Mouse (Mus musculus) Muller cell, postnatal 12 days (primary cell): ENCODE measurements around the gene Zcchc8.
A peak's percentile ranks its signal among the peaks of the same experiment; 100 is the strongest.
"Not testable (repeated sequence)": the region's sequence is repeated elsewhere in the genome, so short reads cannot be mapped to it uniquely, and the experiment has no call there.

Source experiments
- DNase-seq: peaks from one replicate; pipeline ENCODE4 v3.0.0-alpha.2; 2015; ENCODE audit errors: inconsistent ontology term

Zcchc8 gene

DNA sequence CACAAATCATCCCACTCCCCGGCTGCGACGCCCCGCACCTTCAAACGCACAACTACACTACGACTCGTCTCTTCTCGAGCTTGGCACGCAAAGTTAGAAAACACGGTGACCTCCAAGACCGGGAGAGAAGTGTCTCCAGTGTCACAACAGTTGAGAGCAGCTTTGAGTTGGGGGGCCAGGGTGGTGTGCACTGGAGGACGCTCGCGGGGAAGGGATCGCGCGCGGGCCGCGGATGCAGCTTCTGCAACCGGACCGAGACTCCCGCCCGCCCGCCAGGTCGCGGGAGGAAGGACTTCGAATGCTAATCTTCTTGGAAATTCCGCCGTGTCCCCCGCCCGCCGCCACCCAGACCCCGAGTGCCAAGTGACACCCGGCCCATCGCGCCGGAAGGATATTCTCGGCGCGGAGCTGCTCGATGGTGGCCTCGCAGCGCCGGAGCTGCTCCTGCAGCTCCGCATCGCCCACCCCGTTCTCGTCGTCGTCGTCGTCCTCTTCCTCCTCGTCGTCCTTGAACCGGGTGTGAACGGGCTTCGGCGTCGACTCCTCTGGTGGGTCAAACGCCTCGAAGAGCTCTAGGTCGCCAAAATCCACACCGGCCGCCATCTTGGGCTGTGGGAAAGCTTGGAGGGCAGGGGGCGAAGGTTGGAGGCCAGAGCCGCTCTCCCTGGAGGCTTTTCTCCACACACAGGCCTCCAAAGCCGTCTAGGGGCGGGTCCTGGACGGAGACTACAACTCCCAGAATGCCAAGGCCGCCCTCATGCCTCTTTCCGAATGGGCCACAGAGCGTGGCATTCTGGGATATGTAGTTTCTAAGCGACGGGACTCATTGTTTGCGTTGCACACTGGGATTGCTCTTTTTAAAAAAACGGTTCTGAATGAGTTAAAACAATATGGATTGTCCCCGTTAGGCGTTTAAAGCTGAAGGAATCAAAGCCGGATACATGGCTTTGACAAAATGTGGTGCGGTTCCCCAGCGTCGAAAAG lies at the start of gene Zcchc8:
Gene Zcchc8, minus strand, starts transcription at position 773 of the 984 bp plus-strand sequence.
- peak; percentile 95 for DNase-seq

DNA sequence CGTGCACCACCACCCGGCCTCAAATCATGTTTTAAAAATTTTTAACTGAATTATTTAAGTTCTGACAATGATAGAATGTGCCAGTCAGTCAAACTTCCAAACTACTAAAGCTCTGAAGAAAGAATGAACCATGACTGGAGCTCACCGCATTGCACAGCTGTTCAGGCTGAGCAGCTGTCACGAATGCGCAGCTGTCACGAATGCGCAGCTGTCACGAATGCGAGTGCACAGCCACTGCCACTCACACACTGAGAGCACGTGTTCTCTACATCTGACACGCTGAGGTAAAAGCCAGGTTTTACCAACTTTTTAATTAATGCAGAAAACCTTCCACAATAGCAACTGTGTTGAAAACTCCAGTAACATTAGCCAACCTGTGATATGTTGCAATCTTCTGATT lies 45.6 kb upstream of the Zcchc8 start:
- DNase-seq, result not testable (repeated sequence)

DNA sequence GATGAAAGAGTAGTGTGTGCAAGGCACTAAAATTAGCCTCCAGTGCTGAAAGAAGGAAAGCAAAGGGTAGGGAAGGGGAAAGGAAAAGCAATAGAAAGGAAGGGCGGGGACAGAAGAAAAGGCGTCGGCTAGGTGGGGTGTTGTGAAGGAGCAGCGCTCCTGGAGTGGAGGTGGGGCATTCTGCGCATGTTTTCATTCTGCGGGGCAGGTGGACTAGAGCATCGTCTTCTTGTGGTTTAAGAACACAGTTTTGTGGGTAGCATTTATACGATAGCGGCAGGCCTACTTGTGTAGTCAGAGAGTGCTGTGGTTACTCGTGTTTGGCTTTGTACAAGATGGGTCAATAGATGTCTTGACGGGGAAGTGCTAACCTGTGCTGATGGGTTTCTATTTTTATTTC lies 44.6 kb upstream of the Zcchc8 start:
- no peak for DNase-seq

- DNase-seq, result peak; percentile 98
Measured at GRCm38 (mm10) chr5:123749065-123750064, 28.5 kb upstream of the Zcchc8 start, which contains the start of the genes Rsrc2 and Kntc1. Gene Rsrc2 (minus strand): TSS chr5:123749414. Gene Kntc1 (plus strand): TSS chr5:123749716.

- no peak for DNase-seq
Measured at GRCm38 (mm10) chr5:123748339-123749064, 27.6 kb upstream of the Zcchc8 start.

GRCm38 (mm10) chr5:123747604-123748003 lies 26.7 kb upstream of the Zcchc8 start:
- no peak for DNase-seq

- DNase-seq, result peak; percentile 72
Measured at GRCm38 (mm10) chr5:123746253-123746652, 25.4 kb upstream of the Zcchc8 start.

- DNase-seq, result no peak
Measured at GRCm38 (mm10) chr5:123744358-123744757, 23.5 kb upstream of the Zcchc8 start.

GRCm38 (mm10) chr5:123730981-123731380 lies 10.1 kb upstream of the Zcchc8 start:
- no peak for DNase-seq

- not testable (repeated sequence) for DNase-seq
Measured at GRCm38 (mm10) chr5:123723816-123724215, 2.9 kb upstream of the Zcchc8 start.

GRCm38 (mm10) chr5:123714622-123715021 lies 6.3 kb downstream of the Zcchc8 start:
- DNase-seq, result no peak

DNA sequence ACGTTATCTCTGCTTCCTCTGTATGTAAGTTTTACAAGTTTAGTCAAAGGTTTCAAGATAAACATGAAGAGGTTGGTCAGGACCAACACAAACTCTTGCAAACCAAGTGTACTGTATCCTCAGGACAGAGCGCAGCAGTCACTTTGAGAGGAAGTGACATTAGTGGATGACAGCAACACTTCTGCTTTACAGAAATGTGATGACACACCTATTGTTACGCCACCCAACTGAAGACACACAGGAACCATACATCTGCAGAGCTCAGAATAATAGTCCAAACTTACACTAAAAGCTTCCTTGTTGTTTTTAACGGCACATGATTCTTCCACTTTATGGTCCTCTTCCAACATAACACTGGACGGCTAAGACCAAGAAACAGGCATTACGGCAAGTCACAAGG lies 7.1 kb downstream of the Zcchc8 start:
- no peak for DNase-seq

DNA sequence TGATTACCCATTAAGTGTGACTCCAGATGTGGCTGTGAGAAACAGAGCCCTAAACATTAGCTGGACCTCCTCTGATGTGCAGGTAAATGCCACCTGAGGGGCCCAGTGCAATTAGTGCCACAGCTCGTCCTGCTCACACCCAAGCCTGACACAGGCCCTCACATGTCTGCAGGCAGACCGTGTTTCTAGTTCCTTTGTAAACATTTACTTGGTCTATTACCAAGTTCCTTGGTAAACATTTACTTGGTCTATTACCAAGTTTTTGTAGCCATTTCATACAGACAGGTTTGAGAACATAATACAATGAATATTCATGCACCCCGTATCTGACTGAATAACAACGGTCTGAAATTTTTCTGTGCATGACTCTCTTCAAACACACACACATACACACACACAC lies 11.3 kb downstream of the Zcchc8 start:
- no peak for DNase-seq

GRCm38 (mm10) chr5:123708598-123708997 lies 12.3 kb downstream of the Zcchc8 start:
- DNase-seq, result no peak

- peak; percentile 45 for DNase-seq
Measured at GRCm38 (mm10) chr5:123700625-123701024, 20.3 kb downstream of the Zcchc8 start.

GRCm38 (mm10) chr5:123699198-123699597 lies 21.7 kb downstream of the Zcchc8 start:
- DNase-seq, result peak; percentile 55

- no peak for DNase-seq
Measured at GRCm38 (mm10) chr5:123696961-123697360, 23.9 kb downstream of the Zcchc8 start.

DNA sequence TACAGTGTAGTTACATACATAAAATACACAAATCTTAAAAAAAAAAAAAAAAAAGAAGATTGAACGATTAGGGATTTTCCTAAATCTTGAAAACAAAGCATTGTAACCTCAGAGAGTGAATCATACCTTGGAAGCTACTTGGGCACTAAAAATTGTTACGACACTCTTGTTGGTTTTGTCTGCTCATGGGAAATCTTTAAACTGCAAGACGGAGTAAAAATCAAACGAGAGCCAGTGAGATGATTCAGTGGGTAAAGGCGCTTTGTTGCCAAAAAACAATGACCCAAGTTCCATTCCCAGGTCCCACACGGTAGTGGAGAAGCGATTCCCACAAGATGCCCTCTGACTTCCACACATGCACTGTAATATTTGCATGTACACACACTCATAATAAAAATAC lies 24.7 kb downstream of the Zcchc8 start:
- no peak for DNase-seq

GRCm38 (mm10) chr5:123694468-123694867 lies 26.4 kb downstream of the Zcchc8 start:
- DNase-seq, result peak; percentile 87

DNA sequence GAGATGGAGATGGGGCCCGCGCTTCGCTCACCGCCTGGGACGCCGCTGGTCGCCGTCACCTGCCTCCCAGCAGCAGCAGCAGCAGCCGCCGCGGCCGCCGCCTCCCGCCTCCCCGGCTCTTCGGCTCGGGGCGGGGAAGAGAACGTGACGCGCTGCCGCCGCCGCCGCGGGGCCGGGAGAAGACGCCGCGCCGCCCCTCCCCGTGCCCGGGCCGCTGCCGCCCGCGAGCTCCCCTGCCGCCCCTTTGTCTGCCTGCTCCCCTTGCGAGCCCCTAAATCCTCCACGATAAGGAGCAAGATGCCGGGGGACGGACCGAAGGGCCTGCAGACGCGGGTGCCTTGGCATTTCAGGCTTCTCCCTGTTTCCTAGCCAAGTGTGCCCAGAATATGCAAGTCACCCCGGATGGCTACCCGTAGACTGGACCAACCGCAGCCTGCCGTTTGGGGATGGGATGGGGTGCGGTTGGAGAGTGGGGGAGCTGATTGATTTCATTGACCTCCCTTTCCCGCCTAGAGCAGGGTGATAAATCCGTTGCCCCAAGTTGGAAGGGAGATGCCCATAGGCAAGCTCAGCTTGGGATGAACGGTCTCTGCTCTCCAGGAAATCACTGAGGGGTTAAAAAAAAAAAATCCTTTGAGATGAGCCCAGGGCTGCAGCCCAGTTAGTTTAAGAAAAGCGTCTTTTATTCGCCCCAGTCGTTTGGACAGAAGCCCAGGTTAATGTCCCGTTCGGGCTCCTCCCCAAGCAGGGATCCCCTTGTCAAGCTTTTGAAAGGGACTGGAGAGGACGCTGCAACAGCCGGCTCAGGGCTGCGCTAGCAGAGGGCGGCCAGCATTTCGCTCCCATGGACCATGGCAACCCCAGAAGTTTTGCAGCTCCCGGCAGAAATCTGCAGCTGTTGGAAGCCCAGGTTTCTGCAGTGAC lies 36.4 kb downstream of the Zcchc8 start, which contains the start of gene Clip1:
Gene Clip1, minus strand, starts transcription at position 398 of the 924 bp plus-strand sequence.
- peak; percentile 79 for DNase-seq
